Mouse (Mus musculus) heart, postnatal 36 days (tissue): ENCODE measurements around the gene Eif4e3. TPM values are rescaled to one million over a fixed set of nuclear protein-coding genes. Genes with fewer than 3 reads are reported as not detected.

Experiments used
- DNase-seq, 2 experiments: peaks; one replicate each; pipeline ENCODE4 v3.0.0; 2021 to 2022
- intact Hi-C: fragments of 180-260 bp; cut with DNase I; formaldehyde crosslinking; loops from one replicate; pipeline ENCODE4 v1.15.1; 2025
- total RNA-seq, 2 experiments: library from RNA; stranded (reverse); gene quantifications; 2 replicates each; pipeline ENCODE4 v1.2.3; 2021

Eif4e3 gene
- total RNA-seq: 10 to 100 TPM; 41.2 to 43.2 TPM

DNA sequence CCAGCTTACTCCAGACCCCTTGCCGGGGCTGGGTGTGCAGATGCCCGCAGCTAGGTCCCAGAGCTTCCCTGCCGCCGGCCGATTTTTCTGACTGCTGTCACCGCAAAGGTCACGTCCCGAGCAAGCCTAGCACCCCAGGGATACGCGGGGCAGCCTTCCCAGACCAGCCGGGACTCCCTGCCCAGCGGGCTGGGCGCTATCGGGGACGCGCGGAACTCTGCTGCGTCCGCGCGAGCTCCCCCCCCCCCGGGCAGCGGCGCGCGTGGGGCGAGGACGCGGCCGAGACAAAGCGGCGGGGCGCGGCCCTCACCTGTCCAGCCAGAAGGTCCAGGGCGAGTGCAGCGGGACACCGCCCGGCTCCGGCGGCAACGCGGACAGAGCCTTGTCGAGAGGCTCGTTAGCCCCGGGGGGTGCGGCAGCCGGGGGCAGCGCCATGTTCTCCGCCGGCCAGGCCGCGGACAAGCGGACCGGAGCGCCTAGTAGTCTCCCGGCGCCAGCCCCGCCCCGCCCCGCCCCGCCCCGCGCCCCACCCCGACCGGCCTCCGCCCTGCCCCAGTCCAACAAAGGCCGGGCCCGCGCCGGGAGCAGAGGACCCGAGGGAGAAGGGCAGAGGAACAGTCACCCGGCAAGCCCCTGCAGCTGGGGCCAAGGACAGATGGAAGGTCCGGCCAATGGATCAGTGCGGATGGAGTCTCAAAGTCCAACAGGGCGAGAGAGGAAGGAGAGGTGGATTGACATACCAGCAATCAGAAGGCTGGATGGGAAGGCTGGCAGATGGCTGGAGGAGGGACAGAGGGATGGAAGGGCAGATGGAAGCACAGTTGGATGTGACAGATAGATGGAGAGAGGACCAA is at the start of gene Eif4e3, which contains the start of gene Gm20696:
Gene Eif4e3, minus strand, starts transcription at position 454 of the 854 bp plus-strand sequence.
Gene Gm20696, minus strand, starts transcription at position 480 of the 854 bp plus-strand sequence.
- peak; percentile 69 to 79 for DNase-seq
- intact Hi-C loops: loop anchor here (10.0 kb wide), 1 partner anchor 1208 kb away; no protein-coding TSS in a partner anchor

DNA sequence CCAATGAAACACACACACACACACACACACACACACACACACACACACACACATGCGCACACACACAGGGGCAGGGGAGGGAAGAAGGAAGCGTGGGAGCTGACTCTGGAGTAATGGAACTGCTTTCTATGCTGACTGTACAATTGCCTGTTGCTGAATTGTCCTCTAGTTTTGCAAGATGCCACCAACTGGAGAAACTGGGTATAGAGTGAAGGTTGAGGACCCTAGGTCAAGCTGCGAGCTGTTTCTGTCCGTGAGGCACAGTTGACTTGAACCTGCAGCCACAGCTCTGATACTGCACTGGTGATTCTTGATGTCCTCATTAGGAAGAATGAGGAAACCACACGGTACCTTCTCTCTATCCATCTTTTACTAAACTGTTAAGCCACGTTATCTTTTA is 49.3 kb upstream of the Eif4e3 start:
- DNase-seq: no peak
- intact Hi-C loops: no loop called here

DNA sequence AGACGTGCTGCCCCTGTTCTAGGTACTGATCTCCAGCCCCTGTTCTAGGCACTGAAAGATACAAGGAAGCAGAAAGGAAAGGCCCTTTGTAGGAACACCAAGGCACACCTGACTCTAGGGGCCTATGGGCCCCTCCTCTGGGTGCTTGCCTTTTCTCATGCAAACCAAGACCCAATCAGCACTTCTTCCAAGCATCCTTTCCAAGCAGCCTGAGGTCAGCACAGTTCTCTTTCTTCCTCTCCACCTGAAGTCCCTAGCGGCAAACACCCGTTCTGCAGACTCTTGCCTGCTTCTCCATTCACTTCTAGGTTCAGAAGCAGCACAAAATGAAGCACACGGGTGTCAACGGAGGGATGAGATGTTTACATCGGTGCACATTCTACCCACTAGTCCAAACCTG is 48.6 kb upstream of the Eif4e3 start:
- intact Hi-C loops: no loop called here
- no peak for DNase-seq

DNA sequence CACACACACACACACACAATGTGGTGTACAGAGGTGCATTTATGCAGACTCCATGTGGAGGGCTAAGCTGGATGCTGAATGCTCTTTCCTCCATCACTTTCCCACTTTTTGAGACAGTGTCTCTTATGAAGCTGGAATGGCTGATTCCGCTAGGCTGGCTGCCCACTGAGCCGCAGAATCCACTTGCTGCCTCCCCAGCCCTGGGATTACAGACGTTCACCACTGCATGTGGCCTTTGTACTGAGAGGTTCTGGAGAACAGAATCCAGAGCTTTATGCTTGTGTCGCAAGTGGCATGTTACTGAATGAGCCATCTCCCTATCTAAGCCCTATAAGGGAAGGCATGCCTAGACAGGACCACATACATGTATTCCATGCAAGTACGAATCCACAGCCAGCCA is 46.7 kb upstream of the Eif4e3 start:
- no peak for DNase-seq
- intact Hi-C loops: no loop called here

DNA sequence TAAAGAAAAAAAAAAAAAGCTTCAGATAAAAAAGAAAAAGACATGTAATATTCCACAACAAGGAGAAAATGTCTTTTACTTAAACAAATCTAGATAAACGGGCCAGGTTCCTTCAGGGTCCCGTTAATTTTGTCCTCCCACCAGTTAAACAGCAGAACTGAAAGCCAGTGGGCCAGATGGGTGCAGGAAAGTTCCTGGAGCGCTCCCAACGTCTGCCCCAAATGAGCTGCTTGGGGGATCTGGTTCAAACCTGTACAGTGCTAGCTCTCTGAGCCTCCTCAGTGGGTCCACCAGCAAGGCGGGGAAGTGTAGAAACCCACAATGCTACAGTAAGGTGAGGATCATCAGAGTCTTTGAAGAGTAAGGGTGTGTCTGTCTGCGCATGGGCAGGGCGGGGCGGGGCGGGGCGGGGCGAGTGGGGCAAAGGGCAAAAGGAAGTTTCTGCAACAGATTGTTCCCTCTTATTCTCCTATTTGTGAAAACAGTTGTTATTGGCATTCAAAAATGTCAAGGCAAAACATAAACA is 45.1 kb upstream of the Eif4e3 start:
- DNase-seq: no peak
- intact Hi-C loops: no loop called here

DNA sequence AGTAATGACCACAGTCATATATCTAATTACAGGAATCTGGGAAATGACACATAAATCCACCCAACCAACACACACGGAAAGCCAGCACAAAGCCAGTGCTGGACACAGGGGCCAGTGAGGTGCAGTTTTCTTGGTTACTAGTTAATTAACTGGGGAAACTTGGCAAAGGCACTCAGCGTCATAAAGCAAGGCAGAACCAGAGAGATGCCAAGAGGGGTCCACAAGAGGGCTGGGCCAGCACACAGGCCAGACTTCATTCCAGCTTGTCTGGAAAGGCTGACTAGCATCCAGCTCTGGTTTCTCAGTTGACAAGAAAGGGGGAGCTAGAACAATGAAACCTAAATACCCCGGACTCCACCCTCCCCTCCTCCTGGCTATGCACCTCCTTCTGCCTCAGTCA is 33.9 kb upstream of the Eif4e3 start:
- intact Hi-C loops: no loop called here
- no peak for DNase-seq

DNA sequence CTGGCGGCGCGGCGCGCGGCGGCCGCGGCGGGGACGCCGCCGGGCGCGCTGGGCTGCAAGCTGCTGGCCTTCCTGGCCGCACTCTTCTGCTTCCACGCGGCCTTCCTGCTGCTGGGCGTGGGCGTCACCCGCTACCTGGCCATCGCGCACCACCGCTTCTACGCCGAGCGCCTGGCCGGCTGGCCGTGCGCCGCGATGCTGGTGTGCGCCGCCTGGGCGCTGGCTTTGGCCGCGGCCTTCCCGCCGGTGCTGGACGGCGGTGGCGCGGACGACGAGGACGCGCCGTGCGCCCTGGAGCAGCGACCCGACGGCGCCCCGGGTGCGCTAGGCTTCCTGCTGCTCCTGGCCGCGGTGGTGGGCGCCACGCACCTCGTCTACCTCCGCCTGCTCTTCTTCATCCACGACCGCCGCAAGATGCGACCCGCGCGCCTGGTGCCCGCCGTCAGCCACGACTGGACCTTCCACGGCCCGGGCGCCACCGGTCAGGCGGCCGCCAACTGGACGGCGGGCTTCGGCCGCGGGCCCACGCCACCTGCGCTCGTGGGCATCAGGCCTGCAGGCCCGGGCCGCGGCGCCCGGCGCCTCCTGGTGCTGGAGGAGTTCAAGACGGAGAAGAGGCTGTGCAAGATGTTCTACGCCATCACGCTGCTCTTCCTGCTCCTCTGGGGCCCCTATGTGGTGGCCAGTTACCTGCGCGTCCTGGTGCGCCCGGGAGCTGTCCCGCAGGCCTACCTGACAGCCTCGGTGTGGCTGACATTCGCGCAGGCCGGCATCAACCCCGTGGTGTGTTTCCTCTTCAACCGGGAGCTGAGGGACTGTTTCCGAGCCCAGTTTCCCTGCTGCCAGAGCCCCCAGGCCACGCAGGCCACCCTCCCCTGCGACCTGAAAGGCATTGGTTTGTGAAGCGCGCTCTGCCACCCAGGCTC is 26.6 kb upstream of the Eif4e3 start:
- DNase-seq: no peak
- intact Hi-C loops: no loop called here

DNA sequence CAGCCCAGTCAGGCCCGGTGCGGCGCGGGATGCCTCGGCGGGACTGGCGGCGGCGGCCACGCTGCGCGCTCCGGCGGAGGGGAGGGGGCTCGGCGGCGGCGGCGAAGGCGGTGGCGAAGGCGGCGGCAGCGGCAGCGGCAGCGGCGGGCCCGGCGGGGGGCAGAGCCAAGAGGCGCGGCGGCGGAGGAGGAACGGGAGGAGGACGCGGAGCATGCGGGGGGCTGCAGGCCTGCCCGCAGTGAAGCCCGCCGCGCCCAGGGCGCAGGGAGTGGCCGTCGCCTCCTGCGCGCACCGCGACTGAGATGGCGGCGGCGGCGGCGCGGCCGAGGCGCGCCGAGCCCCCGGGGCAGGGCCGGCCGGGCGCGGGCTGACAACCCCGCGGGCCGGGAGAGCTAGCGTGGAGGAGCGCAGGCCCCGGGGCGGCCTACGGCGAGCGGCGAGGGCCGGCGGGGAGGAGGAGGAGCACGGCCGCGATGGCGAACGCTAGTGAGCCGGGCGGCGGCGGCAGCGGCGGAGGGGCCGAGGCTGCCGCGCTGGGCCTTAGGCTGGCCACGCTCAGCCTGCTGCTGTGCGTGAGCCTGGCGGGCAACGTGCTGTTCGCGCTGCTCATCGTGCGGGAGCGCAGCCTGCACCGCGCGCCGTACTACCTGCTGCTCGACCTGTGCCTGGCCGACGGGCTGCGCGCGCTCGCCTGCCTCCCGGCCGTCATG is 25.8 kb upstream of the Eif4e3 start, which contains the start of gene Gpr27:
Gene Gpr27, plus strand, starts transcription at position 474 of the 710 bp plus-strand sequence.
- intact Hi-C loops: no loop called here
- DNase-seq: peak; percentile 6 to 17

DNA sequence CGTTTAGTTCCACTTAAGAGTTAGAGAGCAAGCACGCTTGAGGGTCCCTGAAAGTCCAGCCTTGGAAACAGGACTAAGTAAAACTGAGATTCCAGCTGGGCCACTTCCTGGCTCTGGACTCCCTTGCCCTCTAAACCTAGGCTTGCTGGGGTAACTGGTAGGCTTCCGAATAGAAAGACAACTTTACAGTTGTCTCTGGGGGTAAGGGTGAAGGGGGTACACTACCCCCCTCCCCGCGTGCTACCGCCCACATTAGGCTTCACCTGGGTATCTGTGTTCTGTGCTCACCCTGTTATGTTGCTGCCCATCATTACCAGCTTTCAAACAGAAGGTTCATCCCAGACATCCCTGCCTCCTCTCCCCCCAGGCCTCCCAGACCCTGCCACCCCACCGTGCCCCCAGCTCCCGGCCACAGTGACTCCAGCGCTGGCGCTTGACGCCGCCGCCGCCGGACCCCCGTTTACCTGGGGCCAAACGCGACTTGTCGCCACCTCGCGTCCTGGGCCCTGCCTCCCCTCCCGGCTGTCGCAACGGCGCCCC is 25.2 kb upstream of the Eif4e3 start:
- DNase-seq: no peak
- intact Hi-C loops: no loop called here

DNA sequence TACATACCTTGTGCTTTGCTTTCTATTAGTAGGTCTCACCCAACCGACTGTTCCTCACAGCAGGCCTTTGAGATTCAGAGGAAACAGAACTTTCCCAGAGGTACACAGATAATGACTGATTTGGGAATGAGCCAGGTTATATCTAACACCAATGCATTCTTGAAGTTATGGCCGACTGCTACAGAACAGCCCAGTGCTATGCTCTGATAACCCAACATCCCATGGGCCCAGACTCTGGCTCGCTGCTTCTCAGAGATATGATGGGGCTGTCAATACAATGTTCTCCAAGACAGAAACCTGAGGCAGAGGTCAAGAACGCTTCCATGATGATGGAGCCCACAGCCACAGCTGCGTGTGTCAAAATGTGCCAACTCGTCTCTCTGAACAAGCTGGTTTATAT is 21.9 kb upstream of the Eif4e3 start:
- DNase-seq: no peak
- intact Hi-C loops: no loop called here

DNA sequence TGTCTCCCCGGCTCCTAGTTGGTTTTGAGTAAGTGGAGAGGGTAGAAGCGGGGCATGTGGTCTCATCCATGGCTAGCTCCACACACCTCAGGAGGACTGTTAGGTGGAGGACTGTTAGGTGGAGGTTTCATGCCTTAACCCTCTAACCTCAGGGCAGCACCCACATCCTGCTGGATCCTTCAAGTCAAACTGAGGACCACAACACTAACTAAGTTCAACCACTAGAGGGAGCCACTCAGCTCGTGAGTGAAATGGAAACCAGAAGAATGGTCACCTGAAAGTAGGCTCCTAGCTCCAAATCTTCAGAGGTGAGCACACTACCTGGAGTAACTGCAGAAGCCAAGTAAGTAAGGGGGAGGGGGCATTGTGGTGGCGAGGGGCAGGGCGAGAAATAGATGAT is 18.3 kb upstream of the Eif4e3 start:
- DNase-seq: no peak
- intact Hi-C loops: no loop called here

DNA sequence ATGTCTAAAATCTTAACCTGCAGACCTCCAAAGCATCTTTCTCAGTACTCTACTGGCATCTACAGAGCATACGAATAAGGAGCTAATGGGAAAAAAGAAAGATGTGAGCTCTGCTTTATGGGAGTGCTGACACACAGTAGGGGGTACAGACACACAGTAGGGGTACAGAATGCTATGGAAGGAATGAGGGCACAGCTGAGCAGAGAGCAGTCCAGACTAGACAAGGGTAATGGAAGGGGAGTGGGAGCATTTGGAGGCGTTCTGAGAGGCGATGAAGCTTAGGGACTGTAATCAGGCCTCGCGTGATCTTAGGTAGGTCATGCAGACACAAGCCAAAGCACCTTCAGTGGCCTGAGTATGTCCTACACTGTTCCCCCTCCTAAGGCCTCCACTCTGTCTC is 17.4 kb upstream of the Eif4e3 start:
- DNase-seq: no peak
- intact Hi-C loops: no loop called here

DNA sequence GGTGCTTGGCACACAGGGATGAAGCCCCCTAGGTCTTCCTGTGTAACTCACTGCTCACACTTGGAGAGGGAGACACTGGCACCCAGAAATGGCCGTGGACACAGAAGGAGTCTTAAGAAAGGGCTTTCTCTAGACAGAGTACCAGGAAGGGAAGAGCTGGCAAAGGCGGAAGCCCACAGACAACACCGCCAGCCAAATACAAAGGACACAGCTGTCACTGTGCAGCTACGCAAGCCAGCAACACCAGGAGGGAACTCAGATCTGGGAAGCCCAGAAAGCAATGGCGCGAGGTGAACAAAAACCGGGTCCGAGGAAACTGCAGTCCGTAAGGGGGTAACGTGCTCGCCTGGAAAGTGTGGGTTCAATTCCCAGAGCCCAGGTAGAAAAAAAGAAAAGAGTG is 11.5 kb upstream of the Eif4e3 start:
- intact Hi-C loops: no loop called here

DNA sequence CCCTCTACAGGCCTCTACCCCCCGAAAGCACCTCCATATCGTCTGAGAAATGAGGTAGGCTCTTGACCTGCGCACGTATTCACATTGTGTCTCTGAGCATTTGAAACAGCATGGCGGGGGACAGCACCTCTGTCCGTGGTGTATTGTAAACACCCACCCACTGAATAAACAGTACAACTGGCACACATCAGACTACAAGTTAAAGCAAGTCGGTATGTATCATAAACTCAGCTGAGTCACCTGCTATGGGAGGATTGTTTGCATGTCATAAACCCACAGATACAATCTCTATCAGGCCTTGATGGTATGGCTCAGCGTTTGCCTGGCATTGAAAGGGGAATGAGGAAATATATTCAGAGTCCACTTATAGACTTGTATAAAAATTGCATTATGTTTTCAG is 10.8 kb upstream of the Eif4e3 start:
- intact Hi-C loops: no loop called here
- DNase-seq: no peak

More for the DNA sequence above, 11.5 kb upstream of the Eif4e3 start:
- no peak for DNase-seq

DNA sequence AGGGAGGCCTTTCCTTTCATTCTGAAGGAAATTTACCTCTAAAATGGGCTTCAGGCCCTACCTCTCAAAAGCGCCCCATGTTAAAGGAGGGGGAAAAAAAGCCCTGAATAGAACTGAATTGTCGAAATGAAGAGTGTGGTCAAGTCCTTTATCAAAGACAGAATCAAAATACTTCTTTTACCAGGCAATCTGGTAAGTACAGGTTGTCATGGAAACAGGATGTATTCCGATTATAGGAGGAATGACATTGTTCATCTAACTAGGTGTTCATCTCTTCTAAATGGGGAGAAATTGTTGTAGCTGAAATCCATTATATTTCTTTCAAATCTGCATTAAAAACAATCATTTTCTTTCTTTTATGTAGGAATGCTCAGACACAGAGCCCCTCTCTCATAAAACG is 7.9 kb upstream of the Eif4e3 start:
- intact Hi-C loops: no loop called here
- DNase-seq: no peak

DNA sequence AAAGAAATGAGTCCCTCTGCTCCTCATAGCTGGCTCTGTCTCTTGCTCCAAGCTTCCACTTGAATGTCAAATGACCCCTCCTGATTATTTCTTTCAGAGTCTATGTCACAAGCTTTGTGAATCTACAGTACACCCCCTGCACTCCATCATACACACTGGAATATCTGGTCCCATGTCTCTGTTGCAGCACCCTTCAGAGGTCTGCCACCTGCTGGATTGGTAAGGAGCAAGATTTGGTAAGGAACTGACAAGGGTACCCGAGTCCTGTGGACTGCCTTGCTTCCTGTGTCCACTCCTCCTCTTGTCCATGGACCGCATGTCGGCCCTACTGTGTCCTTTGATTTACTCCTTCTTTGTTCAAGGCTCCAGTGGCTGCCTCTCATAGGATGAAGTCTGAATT is 5.2 kb upstream of the Eif4e3 start:
- intact Hi-C loops: no loop called here
- DNase-seq: no peak

DNA sequence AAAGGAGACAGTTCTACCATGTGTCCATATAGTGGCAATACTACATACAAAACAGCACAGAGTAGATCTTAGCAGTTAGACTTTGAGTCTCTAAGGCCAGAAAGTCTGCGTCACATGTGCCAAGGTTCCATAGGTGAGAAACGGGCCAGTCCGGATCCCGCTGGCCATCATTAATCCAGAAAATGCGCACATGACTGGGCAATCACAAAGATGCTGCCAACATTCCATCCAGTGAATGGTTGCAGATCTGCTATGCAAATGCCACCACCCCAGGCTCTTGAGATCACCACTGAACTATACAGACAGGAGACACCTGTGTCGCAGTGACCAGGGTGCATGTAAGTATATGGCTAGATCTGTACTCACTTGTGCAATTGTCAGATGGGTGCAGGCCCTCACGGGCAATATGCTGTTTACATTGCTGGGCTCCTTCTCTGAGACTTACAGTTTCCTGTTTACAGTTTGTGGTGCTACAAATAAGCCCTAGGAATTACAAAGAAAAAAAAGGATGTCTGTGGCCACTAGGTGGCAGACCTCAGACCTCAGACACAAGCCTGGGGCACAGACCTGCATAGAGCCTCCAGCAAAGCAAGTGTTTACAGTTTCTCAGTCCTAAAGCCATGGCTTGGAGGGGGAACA is 4.0 kb upstream of the Eif4e3 start:
- peak; percentile 54 to 55 for DNase-seq
- intact Hi-C loops: no loop called here

DNA sequence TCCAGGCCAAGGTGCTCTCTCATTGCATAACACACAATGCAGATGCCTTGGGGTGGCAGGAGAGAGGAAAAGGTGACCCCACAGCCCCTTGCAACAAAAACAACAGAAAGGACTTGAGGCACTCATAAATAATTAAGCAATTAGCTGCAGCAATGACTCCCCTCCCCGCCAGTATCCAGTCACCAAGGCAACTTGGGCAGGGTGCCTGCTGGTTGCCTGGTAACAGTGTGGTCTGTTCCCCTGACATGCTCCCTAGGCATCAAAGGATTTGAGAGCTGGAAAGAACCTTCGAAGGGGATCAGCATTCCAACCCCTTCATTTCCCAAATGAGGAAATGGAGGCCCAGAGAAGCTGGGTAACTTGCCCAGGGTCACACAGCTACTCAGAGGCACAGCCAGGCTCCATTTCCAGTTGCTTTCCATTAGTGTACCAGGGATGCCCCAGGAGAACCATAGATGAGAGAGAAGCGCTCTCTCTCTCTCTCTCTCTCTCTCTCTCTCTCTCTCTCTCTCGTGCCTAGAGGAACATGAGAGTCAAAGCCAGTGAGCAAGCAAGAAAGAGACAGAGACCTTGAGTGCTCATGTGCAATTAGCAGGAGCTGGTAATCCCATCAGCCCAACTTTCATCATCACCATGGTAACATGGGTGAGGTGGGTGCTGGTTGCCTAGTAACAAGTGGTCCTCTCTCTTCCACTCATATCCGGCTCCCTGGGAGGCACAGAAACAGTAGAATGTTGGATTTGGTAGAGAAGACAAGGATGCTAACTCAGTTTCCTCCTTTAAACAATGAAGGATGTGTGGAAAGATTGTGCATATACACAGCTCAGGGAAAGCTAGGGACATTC is 3.1 kb upstream of the Eif4e3 start:
- intact Hi-C loops: loop anchor here (10.0 kb wide), 1 partner anchor 1205 kb away; no protein-coding TSS in a partner anchor

DNA sequence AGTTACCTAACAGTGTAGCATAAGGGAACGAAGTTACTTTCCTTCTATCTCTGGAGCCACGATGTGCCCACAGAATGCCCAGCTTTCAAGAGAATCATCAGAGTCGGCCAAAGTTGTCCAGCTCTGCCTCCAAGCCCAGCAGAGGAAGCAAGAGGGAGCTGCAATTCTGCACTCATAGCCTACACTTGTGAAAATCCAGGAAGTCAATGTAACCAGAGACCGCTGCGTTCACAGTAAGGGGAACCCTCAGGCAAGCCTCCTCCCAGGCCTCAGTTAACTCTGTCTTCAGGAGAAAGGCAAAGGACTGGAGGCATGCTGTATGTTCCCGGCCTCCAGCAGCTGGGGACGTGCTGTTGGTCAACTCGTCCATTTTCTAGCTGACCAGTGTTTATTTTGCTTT is 719 bp upstream of the Eif4e3 start:
- DNase-seq: no peak
- intact Hi-C loops: loop anchor here (10.0 kb wide), 1 partner anchor 1208 kb away; no protein-coding TSS in a partner anchor

More for the DNA sequence above, 3.1 kb upstream of the Eif4e3 start:
- DNase-seq: no peak
